Mouse (Mus musculus) macrophage (primary cell): ENCODE data around the gene Isyna1. TPM values are rescaled to one million over a fixed set of nuclear protein-coding genes. Genes with fewer than 3 reads are reported as not detected.
"Not testable (repeated sequence)": the region's sequence is repeated elsewhere in the genome, so short reads cannot be mapped to it uniquely, and the experiment has no call there.

Experiments
- H3K27ac ChIP-seq: fragments of 350-480 bp; formaldehyde crosslinking; 2 replicates; pipeline ENCODE4 v1.9.0; 2021
- H3K36me3 ChIP-seq: fragments of 350-480 bp; formaldehyde crosslinking; 2 replicates; pipeline ENCODE4 v1.9.0; 2021; ENCODE audit errors: inconsistent target
- H3K4me3 ChIP-seq: fragments of 350-480 bp; formaldehyde crosslinking; 2 replicates; pipeline ENCODE4 v1.9.0; 2021; ENCODE audit errors: inconsistent target
- H3K79me2 ChIP-seq: fragments of 350-480 bp; formaldehyde crosslinking; 2 replicates; pipeline ENCODE4 v1.9.0; 2021; ENCODE audit errors: inconsistent target
- WGBS: methylation state at CpG from one replicate; pipeline ENCODE4 v1.1.7; 2026; ENCODE audit warnings: inconsistent platforms; ENCODE audit not compliant: missing documents; 5-methylcytosine and 5-hydroxymethylcytosine counted together
- polyA plus RNA-seq: library from polyadenylated mRNA; stranded (reverse); fragments of 250-400 nt; gene quantifications from 3 replicates; pipeline ENCODE4 v1.2.4, GENCODE M21; 2018; ENCODE audit warnings: inconsistent platforms

Isyna1 gene
- polyA plus RNA-seq, 1 experiment from 2014 or later = 26.5 TPM

DNA sequence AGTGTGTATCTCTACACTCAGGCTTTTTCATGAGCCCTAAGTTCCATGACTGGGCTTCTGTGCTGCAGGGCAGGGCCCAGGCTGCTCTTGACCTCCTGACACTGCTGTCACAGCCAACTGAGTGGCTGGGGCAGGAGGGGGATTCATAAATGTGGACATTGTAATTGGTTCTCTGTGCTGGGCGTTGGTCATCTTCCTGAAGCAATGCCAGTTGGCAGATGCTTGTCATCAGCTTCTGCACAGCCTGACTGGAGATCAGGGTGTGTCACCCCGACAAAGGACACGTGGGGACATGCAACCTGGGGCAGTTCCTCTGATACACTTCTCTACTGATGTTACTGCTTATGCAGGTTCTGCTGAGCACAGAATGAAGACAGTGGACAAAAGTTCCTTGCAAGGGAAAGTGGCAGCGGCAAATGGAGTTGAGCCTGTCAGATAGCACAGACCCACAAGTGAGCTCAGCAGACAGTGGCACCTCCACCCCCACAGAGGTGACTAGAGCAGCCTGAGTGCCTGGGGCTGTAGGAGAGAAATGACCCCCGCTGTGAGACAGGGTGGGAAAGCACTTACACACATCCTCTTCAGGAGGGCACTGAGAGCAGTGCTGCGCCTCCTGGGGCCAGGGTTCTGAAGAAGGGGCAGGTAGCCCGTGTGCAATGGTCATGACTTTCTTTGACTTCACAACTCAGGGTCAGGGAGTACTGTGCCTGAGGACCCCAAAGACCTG lies 32.2 kb upstream of the Isyna1 start:
- Histone ChIP-seq H3K79me2 (peaks cover 99% of the 10 kb centered on the region), H3K4me3 (no peak overlapping the region), H3K36me3 (no peaks in the 10 kb centered on the region), H3K27ac (peak overlapping the region; percentile 89)
- WGBS = 86% methylated on average over 7 of the region's 7 CpGs

DNA sequence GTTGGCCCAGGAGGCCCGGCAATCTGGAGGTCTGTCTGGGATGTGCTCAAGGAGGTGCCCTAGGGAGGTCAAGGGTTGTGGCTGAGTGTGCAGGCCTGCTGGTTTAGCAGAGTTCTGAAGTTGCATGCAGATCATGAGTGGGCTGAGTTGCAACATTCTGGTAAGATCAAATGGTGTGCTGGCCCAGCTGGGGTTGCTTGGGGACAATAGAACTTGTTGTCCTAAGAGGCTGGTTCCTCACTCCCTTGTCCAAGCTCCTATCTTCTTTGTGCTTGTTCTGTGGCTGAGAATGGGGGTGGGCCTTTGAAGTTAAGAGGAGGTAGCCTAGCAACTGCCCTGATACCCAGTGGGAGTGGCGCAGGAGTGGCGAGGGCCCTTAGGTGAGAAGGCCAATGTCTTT lies 31.4 kb upstream of the Isyna1 start:
- peaks cover 99% of the 10 kb centered on the region for H3K79me2 ChIP-seq
- no peak overlapping the region for H3K4me3 ChIP-seq
- WGBS = 100% methylated on average over 3 of the region's 3 CpGs
- no peaks in the 10 kb centered on the region for H3K36me3 ChIP-seq
- H3K27ac ChIP-seq = peak overlapping the region; percentile 89

DNA sequence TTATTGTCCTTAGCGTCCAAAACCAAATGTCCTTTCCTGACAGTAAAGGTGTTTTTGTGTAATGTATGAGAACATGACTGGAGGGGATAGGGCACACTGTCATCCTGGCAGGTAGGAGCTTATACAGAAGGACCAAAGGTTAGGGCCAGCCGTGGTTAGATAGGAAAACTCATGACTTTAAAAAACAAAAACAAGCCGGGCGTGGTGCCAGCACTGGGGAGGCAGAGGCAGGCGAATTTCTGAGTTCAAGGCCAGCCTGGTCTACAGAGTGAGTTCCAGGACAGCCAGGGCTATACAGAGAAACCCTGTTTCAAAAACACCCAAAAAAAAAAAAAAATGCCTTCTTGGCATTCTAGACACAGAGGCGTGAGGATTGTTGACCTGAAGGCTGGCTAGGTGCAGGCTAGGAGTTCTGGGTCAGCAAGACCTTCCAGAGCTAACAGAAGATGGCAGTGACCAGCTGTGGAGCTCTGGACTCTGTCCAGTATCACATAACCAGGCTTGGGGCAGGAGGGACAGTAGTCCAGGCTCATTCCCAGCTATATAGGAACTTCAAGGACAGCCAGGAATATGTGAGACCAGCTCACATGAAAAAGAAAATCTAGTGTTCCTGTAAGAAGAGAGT lies 30.3 kb upstream of the Isyna1 start:
- H3K27ac ChIP-seq = no peak overlapping the region
- H3K79me2 ChIP-seq = peaks cover 99% of the 10 kb centered on the region
- H3K36me3 ChIP-seq = no peaks in the 10 kb centered on the region
- 90% methylated on average over 6 of the region's 6 CpGs for WGBS
- H3K4me3 ChIP-seq = no peak overlapping the region

DNA sequence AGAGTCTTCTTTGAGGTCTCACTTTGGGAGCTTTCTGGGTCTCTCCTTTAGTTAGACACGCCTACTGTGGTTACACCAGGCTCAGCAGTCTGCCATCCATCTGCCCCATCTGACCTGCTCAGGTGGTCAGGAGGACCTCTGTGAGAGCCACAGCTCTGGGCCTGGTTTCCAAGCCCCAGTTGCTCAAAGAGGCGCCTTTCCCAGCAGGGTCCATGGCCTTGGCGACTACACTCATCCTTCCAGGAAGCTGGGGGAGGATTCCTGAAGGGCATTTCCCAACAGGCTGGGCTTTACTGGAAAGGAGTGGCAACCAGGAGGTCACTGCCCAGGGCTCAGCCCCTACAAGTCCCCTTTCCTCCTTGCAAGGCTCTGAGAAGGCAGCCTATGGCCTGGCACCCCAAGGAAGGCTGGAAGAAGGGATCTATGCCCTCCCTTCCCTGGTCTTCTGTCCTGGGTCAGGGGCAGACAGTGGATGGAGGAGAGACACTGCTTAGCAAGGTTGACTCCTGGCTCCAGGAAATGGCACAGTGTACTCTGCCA lies 29.4 kb upstream of the Isyna1 start:
- no peak overlapping the region for H3K4me3 ChIP-seq
- no peak overlapping the region for H3K27ac ChIP-seq
- peaks cover 99% of the 10 kb centered on the region for H3K79me2 ChIP-seq
- no peaks in the 10 kb centered on the region for H3K36me3 ChIP-seq
- WGBS = 94% methylated on average over 3 of the region's 3 CpGs

DNA sequence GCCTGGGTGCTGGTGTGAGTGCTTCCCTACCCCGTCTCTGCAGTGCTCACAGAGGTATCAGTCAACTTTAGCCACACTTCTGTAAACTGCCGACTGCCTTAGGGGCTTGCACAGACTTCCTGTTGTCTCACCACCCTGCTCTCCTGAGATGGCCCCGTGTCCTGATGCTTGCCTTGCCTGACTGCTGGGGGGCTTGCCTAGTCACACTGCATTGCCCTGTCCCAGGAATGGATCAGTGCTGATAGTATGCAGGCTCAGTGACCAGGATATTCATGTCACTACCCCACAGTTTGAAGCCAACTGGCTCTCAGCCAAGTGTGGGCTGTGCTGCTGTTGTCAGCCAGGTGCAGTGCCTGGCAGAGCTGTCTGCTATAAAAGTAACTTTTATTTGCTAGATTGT lies 28.6 kb upstream of the Isyna1 start:
- Histone ChIP-seq H3K79me2 (peaks cover 100% of the 10 kb centered on the region), H3K4me3 (no peak overlapping the region), H3K36me3 (no peaks in the 10 kb centered on the region), H3K27ac (no peak overlapping the region)
- WGBS = 20% methylated on average over 3 of the region's 3 CpGs

DNA sequence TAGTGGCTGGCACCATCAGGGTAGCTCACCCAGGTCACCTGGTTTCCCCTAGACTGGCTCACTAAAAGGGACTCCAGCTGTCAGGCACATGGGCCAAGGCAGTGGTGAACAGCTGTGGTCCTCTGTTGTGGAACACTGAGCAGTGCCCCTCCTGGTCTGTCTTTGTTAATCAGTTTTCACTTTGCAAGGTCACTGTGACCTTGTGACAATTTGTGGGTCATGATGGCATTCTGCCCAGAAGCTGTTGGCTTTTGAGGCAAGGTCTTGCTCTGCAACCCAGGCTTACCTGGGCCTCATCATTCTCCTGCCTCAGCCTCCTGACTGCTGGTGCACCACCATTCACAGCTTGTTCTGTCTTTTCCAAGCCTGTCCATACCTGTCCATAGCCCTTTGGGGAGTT lies 23.8 kb upstream of the Isyna1 start:
- H3K36me3 ChIP-seq = peaks cover 8% of the 10 kb centered on the region; the same call in 1 of the 2 replicates
- H3K4me3 ChIP-seq = no peak overlapping the region

DNA sequence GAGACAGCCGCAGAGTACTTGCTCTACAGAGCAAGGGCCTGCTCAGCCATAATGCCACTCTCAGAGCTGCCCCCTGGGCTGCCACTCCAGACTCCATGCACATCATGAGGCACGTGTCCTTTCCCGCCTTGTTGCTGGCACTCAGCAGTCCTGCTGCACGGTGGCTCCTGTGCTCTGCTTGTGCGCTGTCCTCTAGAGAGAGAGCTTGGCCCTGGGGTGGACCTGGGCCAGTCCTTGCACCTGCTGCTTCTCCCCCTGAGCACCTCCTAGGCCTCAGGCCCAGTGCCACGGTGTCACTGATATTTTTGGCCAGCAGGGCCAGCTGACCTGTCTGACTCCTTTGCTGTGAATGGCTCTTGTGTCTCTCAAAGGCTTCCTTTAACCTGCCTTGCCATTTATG lies 23.2 kb upstream of the Isyna1 start:
- Histone ChIP-seq H3K27ac (no peak overlapping the region), H3K79me2 (peaks cover 99% of the 10 kb centered on the region), H3K4me3 (no peak overlapping the region), H3K36me3 (peaks cover 8% of the 10 kb centered on the region; the same call in 1 of the 2 replicates)
- WGBS = 91% methylated on average over 6 of the region's 6 CpGs

More for the DNA sequence above, 23.8 kb upstream of the Isyna1 start:
- H3K27ac ChIP-seq = no peak overlapping the region
- H3K79me2 ChIP-seq = peaks cover 100% of the 10 kb centered on the region

DNA sequence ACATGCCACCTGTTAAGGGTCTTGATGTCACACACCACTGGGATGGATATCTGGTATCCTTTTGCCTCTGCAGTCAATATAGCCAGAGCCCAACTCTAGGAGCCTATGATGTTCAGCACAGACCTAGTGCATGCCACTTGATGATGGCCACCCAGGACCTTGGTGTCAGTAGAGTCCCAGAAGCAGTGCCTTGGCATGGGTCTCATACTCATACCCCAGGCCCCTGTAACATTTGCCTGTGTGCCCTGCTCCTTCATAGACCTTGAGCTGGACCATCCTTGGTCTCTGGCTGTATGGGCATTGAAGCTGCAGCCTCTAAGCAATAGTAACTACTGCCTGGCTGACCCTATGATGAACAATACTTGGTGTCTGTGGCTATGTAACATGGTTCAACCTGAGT lies 19.9 kb upstream of the Isyna1 start:
- no peak overlapping the region for H3K27ac ChIP-seq
- H3K79me2 ChIP-seq = peaks cover 81% of the 10 kb centered on the region
- peaks cover 27% of the 10 kb centered on the region for H3K36me3 ChIP-seq
- no peak overlapping the region for H3K4me3 ChIP-seq

DNA sequence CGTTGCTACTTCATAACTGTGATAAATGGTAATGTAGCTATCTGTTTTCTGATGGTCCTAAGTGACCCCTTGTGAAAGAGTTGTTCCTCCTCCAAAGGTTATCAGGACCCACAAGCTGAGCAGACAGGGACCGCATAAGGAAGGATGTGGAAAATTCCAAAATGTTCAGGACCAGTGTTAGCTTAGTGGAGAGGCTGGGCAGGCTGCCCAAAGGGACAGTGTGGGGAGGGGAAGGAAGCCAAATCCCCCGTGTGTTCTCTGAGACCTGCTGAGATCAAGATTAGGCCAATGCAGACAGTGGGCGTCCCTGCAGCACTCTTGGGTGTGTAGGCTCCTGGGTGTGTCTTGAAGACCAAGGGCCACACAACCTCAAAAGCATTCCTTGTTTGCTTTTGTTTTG lies 19.3 kb upstream of the Isyna1 start:
- peaks cover 75% of the 10 kb centered on the region for H3K79me2 ChIP-seq
- H3K4me3 ChIP-seq = no peak overlapping the region
- H3K27ac ChIP-seq = no peak overlapping the region
- WGBS = 49% methylated on average over 4 of the region's 4 CpGs
- peaks cover 29% of the 10 kb centered on the region for H3K36me3 ChIP-seq

DNA sequence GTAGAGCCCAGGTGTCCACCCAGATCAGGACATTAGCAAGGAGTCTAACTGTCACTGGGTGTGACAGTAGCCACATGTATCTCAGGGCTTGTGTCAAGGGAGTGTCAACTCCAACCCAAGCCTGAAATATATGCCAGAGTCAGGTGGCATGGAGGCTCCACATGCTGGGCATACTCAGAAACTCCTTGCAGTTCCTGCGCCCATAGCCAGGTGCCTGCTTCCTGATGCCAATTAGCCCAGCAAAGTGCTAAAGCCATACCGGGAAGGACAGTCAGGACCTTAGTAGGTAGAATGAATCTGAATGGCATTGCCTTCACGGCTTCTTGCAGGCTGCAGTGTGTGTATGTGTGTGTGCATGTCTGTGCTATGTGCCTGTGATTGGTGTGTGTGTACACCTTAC lies 17.0 kb upstream of the Isyna1 start:
- Histone ChIP-seq H3K27ac (no peak overlapping the region), H3K4me3 (no peak overlapping the region), H3K79me2 (peaks cover 52% of the 10 kb centered on the region), H3K36me3 (peaks cover 52% of the 10 kb centered on the region)
- WGBS = 88% methylated on average over 3 of the region's 3 CpGs

DNA sequence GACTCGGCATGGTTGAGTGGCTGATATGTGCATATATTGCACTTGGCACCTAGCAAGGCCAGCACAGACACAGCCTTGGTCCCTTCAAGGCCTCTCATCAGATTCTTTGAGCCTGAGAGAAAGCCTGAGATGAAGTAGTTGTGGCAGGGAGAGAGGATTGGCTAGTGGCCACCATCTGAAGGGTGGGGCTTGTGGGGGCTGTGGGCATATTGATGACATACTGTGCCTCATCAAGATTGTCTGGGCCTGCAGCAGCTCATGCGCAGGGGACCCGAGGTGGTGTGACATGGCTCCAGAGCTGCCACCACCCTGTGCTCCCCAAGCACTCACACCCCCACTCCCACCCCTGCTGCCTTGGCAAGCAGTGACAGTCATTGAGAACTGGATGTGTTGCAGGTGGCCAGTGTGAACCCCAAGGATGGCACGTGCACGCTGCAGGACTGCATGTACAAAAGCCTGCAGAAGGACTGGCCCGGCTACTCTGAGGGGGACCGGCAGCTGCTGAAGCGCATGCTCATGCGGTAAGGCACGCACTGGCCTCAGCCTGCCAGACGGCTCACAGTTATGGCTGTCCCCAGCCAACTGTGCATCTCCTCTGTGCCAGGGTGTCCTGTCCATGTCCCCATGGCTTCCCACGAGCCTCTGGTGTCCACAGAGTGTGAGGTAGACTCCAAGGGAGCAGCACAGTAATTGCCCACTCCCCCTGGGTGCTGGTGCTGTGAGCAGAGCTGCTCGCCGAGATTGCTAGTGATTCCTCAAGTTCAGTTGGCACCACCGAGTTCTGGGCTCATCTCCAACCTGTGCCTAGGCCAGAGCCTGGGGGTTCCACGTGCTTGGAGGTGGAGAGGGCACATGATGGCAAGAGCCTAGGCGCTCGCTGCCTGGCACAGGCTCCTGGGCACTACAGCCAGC lies 10.4 kb upstream of the Isyna1 start:
- 95% methylated on average over 18 of the region's 18 CpGs for whole genome bisulfite sequencing

DNA sequence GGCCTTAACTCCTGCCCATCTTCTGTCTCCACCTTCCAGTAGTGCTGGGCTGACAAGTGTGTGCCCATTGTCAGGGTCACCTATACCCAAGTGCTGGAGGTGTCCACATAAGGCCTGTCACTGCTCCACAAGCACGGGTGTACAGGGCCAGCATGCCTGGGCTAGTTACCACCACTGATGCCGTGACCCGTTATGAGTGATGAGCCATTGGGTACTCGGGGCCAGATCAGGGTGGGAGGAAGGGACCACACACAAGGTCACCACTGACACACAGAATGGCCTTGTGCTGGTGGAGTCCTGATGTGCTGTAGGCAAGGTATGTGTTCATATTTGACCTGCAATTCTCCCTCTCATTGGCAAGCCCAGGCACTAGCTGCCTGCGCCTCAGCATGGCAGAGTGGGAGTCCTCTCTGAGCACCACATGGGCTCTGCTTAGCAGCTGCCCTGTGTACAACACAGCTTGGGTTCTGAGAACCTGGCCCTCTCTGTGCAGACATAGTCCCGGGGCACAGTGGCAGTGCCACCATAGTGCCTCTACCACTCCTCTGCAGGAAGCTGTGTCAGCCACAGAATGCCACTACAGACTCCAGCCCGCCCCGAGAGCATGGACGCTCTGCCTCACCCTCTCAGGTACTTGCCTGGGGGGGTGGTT lies 9.4 kb upstream of the Isyna1 start:
- no peaks in the 10 kb centered on the region for H3K79me2 ChIP-seq
- no peak overlapping the region for H3K27ac ChIP-seq
- peaks cover 84% of the 10 kb centered on the region for H3K36me3 ChIP-seq
- 90% methylated on average over 8 of the region's 9 CpGs for WGBS
- H3K4me3 ChIP-seq = no peak overlapping the region

More for the DNA sequence above, 10.4 kb upstream of the Isyna1 start:
- Histone ChIP-seq H3K79me2 (no peaks in the 10 kb centered on the region), H3K27ac (no peak overlapping the region), H3K4me3 (no peak overlapping the region), H3K36me3 (peaks cover 81% of the 10 kb centered on the region)

DNA sequence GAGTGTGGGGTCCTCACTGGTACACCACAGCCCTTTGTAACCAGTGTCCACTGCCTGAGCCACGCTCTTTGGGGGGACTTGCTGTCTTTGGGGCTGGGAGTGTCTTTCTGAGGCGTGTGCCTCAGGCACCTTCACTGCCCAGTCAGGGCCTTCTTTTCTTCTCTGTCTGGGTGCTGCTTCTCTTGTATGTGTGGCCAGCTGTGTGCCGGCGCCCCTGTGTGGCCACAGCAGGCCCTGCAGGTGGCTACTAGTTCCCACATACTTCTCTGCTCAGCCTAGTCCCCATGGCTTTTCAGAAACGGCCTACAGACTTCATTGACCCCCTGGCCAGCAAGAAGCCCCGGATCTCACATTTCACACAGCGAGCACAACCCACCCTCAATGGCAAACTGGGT lies 8.9 kb upstream of the Isyna1 start:
- peaks cover 80% of the 10 kb centered on the region for H3K36me3 ChIP-seq
- WGBS = 59% methylated on average over 7 of the region's 7 CpGs
- no peaks in the 10 kb centered on the region for H3K79me2 ChIP-seq
- H3K27ac ChIP-seq = no peak overlapping the region
- H3K4me3 ChIP-seq = no peak overlapping the region

DNA sequence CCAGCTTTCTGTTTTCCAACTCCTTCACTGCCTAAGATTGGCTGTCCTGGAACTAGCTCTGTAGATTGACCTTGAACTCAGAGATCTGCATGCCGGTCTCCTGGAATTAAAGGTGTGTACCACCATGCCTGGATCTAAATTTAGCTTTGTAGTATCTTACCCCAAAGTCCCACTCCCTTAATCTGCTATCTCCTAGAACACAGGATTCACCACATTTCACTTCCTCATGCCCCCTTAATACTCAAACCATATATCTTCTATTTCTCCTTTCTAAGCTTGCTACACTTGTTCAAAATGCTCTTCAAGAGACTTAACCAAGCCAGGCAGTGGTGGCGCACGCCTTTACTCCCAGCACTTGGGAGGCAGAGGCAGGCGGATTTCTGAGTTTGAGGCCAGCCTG lies 6.2 kb upstream of the Isyna1 start:
- H3K36me3 ChIP-seq = peaks cover 67% of the 10 kb centered on the region
- H3K4me3 ChIP-seq, H3K79me2 ChIP-seq, H3K27ac ChIP-seq: not testable (repeated sequence)
- WGBS = 96% methylated on average over 4 of the region's 4 CpGs
